Mouse (Mus musculus) kidney, adult 2 months (tissue): Measurements from ENCODE around the gene Lsp1.

Source experiments
- CTCF ChIP-seq: fragments of 200-500 bp; conservative IDR thresholded peaks from 2 replicates; pipeline ENCODE4 v1.5.1; 2011; ENCODE audit warnings: low read depth, mild to moderate bottlenecking, control low read depth, low read length, moderate library complexity, mixed read lengths; ENCODE audit not compliant: insufficient read depth, insufficient read length
- POLR2A ChIP-seq: fragments of 200-500 bp; IDR thresholded peaks from one replicate; pipeline ENCODE4 v1.6.1; 2011; ENCODE audit warnings: low read depth, low read length, control low read depth

- TF ChIP-seq POLR2A (no peak), CTCF (no peak)
Measured at GRCm38 (mm10) chr7:142458026-142458425, 2.6 kb upstream of the Lsp1 start.
